Mouse (Mus musculus) macrophage (primary cell): ENCODE results near the gene Ahnak2. TPM values are rescaled to one million over a fixed set of nuclear protein-coding genes. Genes with fewer than 3 reads are reported as not detected.

Experiments
- H3K27ac ChIP-seq: fragments of 350-480 bp; formaldehyde crosslinking; 2 replicates; pipeline ENCODE4 v1.9.0; 2021
- H3K36me3 ChIP-seq: fragments of 350-480 bp; formaldehyde crosslinking; 2 replicates; pipeline ENCODE4 v1.9.0; 2021; ENCODE audit errors: inconsistent target
- H3K4me3 ChIP-seq: fragments of 350-480 bp; formaldehyde crosslinking; 2 replicates; pipeline ENCODE4 v1.9.0; 2021; ENCODE audit errors: inconsistent target
- H3K79me2 ChIP-seq: fragments of 350-480 bp; formaldehyde crosslinking; 2 replicates; pipeline ENCODE4 v1.9.0; 2021; ENCODE audit errors: inconsistent target
- WGBS: methylation state at CpG from one replicate; pipeline ENCODE4 v1.1.7; 2026; ENCODE audit warnings: inconsistent platforms; ENCODE audit not compliant: missing documents; 5-methylcytosine and 5-hydroxymethylcytosine counted together
- polyA plus RNA-seq: library from polyadenylated mRNA; stranded (reverse); fragments of 250-400 nt; gene quantifications from 3 replicates; pipeline ENCODE4 v1.2.4, GENCODE M21; 2018; ENCODE audit warnings: inconsistent platforms

The Ahnak2 gene
- polyA plus RNA-seq, 1 experiment from 2014 or later: 78.3 TPM

DNA sequence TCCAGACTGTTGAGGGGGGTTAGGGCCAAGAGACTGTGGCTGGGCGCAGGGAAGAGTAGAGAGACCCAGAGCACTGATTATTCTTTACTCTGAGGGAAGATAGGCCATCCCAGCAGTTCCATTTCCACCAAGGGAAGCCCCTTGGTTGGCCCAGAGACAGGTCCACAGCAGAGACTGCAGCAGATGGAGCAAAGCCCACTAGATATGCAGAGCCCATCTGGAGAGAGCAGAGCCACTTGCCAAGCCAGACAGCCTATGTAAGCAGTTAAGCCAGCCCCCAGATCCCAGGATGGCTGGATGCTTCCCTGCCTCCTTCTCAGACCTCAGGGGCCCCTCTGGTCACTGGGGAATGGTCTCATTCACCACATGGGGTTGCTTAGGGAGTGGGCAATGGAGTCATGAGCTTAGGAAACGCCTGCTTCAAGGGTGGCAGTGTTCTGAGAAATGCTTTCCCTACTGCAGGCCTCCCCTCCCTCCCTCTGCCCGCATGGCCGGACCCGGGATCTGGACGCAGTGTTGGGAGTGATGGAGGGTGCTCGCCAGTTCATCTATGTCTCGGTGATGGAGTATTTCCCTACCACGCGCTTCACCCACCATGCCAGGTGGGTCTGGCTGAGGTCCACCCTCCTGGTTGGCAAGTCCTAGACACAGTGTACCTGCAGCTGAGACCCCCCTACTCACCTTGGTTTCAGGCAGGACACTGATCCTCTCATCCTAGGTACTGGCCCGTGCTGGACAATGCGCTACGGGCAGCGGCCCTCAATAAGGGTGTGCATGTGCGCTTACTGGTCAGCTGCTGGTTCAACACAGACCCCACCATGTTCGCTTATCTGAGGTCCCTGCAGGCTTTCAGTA, 35.2 kb downstream of the Ahnak2 start:
- H3K27ac ChIP-seq: no peak overlapping the region
- peaks cover 30% of the 10 kb centered on the region for H3K79me2 ChIP-seq
- no peak overlapping the region for H3K4me3 ChIP-seq
- H3K36me3 ChIP-seq: peaks cover 63% of the 10 kb centered on the region
- WGBS: 95% methylated on average over 15 of the region's 16 CpGs

DNA sequence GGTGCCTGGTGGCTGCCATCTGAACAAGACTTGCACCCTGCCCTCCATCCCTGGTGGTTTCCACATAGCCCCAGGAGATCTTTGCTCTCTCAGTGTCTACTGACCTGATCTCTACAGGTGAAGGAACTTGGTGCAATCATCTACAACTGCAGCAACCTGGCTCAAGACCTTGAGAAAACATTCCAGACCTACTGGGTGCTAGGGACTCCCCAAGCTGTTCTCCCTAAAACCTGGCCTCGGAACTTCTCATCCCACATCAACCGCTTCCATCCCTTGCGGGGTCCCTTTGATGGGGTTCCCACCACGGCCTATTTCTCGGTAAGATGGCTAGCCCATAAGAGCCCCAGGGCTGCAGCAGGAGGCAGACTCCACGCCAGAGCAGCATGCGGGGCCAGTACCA, 35.9 kb downstream of the Ahnak2 start:
- WGBS: 90% methylated on average over 7 of the region's 7 CpGs
- Histone ChIP-seq H3K4me3 (no peak overlapping the region), H3K79me2 (peaks cover 36% of the 10 kb centered on the region), H3K36me3 (peaks cover 63% of the 10 kb centered on the region), H3K27ac (no peak overlapping the region)

DNA sequence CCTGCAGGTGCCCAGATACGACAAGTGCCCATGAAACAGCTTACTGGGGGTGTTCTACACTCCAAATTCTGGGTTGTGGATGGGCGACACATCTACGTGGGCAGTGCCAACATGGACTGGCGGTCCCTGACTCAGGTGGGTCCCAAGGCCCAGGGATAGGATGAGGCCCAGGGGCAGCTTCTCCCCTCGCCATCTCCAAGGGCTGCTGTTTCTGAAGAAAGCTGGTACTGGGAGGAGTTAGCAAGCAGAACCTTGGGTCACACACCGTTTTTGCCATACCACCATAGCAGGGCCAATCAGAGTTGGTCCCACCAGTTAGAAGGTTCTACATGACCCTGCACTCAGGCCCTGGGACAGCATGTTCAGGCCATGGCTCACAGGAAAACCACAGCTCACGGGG, 37.5 kb downstream of the Ahnak2 start:
- Histone ChIP-seq H3K79me2 (peaks cover 48% of the 10 kb centered on the region), H3K27ac (no peak overlapping the region), H3K4me3 (no peak overlapping the region), H3K36me3 (peaks cover 63% of the 10 kb centered on the region)
- 86% methylated on average over 7 of the region's 7 CpGs for WGBS

DNA sequence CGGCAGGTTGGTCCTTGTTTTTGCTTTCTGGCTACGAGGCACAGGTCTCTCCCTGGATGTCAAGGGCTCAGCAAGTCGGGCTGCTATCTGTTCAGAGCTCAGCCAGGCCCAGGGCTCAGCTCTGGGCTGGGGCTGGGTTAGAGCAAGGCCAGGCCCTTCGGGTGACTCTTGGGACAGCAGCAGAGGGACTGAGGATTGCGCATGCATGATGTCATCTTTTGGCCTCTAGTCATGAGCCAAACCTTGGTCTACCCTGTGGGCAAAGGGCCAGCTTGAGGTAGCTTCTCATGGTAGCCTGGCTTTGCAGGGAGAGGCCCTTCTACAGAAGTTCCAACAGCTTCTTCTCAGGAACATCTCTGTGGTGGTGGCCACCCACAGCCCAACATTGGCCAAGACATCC, 38.3 kb downstream of the Ahnak2 start:
- no peak overlapping the region for H3K4me3 ChIP-seq
- H3K27ac ChIP-seq: peak overlapping the region; percentile 99; the same call in 1 of the 2 replicates
- peaks cover 48% of the 10 kb centered on the region for H3K79me2 ChIP-seq
- H3K36me3 ChIP-seq: peaks cover 61% of the 10 kb centered on the region
- WGBS: 82% methylated on average over 5 of the region's 5 CpGs

DNA sequence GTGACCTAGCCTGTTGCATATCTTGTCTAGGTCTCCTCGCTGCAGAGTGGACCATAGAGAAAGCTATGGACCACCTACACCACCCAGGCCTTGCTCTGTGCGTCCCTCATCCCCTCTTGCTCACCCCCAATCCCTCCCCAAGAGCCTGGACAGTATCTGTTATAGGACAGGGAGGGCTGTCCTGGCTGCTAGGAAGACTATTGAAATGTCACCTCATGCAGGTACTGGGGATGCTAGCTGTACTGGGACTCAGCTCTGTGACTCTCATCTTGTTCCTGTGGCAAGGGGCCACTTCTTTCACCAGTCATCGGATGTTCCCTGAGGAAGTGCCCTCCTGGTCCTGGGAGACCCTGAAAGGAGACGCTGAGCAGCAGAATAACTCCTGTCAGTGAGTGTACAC, 39.3 kb downstream of the Ahnak2 start:
- peaks cover 48% of the 10 kb centered on the region for H3K79me2 ChIP-seq
- H3K36me3 ChIP-seq: peaks cover 51% of the 10 kb centered on the region
- H3K4me3 ChIP-seq: no peak overlapping the region; the same call in 1 of the 2 replicates
- H3K27ac ChIP-seq: peak overlapping the region; percentile 99
- 91% methylated on average over 4 of the region's 4 CpGs for WGBS

DNA sequence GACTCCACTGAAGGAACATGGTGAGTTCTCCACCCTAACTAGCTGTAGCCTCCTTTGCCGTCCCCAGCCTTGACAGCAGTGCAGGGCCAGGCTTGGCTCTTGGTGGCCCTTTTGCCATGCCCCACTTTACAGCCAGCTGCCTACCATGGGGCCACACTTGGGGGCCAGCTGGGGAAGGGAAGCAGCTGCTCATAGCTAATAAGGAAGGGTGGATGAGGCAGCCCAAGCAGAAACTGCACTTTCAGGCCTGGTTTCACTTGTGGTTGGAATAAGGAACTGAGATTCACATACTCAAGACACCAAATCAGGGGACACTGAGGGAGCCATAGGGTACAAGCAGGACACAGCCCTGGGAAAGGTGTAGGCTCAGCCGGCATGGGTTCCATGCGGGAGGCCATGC, 40.4 kb downstream of the Ahnak2 start:
- peaks cover 48% of the 10 kb centered on the region for H3K79me2 ChIP-seq
- H3K4me3 ChIP-seq: peak overlapping the region; percentile 74
- peaks cover 39% of the 10 kb centered on the region for H3K36me3 ChIP-seq
- peak overlapping the region; percentile 99 for H3K27ac ChIP-seq
- WGBS: 6% methylated on average over 3 of the region's 3 CpGs

DNA sequence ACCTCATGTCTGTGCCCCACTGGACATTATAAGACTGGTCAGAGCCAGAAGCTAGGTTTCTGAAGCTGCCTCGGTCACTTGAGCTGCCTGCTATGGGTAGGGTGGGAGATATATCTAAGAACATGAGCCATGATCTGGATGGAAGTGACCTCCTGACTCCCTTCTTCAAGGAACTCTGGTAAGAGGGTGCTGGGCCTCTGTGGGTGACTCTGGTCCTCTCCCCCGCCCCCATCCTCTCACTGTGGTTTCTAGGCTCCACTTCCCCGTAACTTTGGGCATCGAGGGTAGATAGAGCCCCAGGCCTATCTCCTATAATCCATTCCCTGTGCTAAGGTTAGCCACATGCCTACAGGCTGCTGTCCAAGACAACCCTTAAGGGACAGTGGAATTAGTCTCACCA, 41.0 kb downstream of the Ahnak2 start:
- peak overlapping the region; percentile 99 for H3K27ac ChIP-seq
- peak overlapping the region; percentile 74 for H3K4me3 ChIP-seq
- WGBS: 23% methylated on average over 4 of the region's 4 CpGs
- H3K79me2 ChIP-seq: peaks cover 48% of the 10 kb centered on the region
- peaks cover 33% of the 10 kb centered on the region for H3K36me3 ChIP-seq

DNA sequence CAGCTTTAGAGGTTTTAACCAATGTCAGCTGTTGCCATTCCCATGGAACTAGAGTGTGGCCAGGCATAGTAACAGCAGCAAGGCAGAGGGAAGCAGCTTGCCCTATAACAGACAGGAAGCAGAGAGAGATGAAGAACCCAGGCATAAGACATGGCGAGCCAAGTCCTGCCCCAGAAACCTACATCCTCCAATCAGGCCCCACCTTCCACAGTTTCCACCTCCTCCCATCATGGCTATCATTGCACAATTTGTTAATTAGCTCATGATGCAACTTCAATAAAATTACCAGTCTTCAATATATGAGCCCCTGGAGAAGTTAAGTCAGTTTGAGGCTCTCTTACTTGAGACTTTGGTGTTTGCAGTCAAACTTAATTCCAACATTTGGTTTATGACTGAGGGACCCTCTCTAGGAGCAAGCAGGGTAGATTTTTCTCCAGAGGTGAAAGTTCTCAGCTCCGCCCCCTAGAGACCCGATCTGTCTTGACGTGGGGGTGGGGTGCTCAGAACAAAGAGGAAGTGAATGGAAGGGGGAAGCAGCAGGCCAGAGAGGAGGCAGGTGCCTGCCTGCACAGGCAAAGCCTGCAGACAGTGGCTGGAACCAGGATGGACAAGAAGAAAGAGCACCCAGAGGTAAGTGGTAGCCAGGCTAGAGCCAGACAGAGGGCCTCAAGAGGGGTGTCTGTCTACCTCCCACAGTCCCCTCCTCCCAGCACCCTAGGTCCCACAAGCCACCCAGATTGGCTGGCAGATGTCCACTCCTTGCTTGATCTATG, 42.1 kb downstream of the Ahnak2 start, which contains the start of gene Pld4:
Gene Pld4, plus strand, starts transcription at position 502 of the 773 bp plus-strand sequence.
- peak within 1 kb of the TSS; percentile 74 for H3K4me3 ChIP-seq
- H3K79me2 ChIP-seq: peaks cover 46% of the 10 kb centered on the region
- peaks cover 24% of the 10 kb centered on the region for H3K36me3 ChIP-seq
- WGBS: 26% methylated on average over 4 of the region's 4 CpGs
- H3K27ac ChIP-seq: peak within 1 kb of the TSS; percentile 99

DNA sequence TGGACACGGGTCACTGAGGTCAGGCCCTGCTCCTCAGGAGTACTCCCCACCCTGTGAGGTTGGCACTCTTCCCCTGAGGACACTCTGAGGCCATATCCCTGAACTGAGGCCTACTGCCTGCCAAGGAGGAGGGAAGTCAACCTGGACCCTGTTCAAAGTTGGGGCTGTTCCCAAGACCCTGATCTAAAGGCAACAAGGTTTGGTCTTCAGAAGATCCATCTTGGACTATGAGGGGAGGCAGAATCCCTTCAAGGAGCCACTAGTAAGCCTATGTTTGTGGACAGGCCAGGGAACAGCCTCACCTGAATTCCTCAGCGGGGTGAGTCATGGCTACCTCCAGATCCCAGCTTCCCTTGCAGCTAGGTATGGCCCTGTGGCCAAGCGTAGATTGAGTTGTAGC, 43.0 kb downstream of the Ahnak2 start:
- peak overlapping the region; percentile 99; the same call in 1 of the 2 replicates for H3K27ac ChIP-seq
- 100% methylated on average over 3 of the region's 3 CpGs for WGBS

DNA sequence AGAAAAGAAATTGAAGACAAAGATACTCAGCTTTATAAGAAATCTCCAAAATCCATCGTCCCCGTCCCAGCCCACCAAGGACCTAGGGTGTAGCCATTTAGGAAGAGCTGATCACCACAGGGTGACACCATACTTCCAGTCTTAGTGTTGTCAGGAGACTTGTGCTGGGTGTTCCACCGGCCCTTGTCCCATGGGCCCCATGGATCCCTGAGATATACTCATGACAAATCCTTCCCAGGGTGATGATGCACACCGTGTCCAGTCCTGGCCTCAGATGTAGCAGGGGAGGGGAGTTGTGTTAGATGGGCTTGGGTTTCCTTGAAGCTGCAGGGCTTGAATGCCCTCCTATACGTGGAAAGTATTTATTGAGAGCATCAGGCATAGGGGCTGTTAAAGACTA, 44.6 kb downstream of the Ahnak2 start:
- Histone ChIP-seq H3K4me3 (no peak overlapping the region), H3K36me3 (no peaks in the 10 kb centered on the region), H3K27ac (no peak overlapping the region), H3K79me2 (peaks cover 24% of the 10 kb centered on the region)
- 96% methylated on average over 5 of the region's 5 CpGs for WGBS

More for the DNA sequence above, 43.0 kb downstream of the Ahnak2 start:
- peaks cover 40% of the 10 kb centered on the region for H3K79me2 ChIP-seq
- H3K36me3 ChIP-seq: peaks cover 15% of the 10 kb centered on the region
- H3K4me3 ChIP-seq: no peak overlapping the region

DNA sequence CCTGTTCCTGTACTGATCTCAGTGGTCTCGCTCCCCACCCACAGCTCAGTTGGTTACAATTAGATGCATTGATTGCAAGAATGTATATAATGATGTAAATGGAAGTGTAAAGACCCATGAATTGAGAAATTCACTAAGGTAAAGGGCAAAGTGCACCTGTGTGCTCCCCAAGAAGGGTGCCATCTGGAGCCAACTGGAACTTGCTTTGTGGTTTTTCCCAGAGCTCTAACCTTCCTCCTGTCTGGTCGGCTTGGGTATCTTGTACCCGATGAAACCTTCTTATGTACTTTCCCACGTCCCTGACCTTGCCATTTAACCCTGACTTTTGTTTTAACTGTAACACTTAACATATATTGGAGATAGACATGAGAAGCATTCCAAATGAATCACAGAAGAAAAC, 46.6 kb downstream of the Ahnak2 start:
- Histone ChIP-seq H3K4me3 (no peak overlapping the region), H3K36me3 (no peaks in the 10 kb centered on the region), H3K27ac (no peak overlapping the region), H3K79me2 (peaks cover 4% of the 10 kb centered on the region)
- WGBS: 76% methylated on average over 4 of the region's 4 CpGs

DNA sequence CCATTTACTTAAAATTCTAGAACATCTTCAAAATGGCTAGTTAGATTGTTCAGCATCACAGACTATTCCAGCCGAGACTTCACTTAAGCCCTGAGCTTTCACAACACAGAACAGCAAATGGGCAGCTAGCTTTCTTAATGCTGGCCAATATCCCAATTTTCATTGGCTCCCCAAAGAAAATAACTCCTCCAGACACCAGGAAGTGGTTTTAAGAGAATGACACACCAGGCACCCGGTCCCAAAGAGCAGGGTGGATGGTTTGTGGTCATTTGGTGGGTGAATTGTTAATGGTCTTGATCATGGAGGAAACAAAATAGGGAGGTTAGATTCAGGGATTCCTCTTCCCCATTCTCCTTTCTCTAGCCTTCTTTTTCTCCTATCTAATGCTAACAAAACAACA, 50.1 kb downstream of the Ahnak2 start:
- no peaks in the 10 kb centered on the region for H3K79me2 ChIP-seq
- WGBS: 0% methylated on average over 2 of the region's 2 CpGs
- no peaks in the 10 kb centered on the region for H3K36me3 ChIP-seq
- no peak overlapping the region for H3K4me3 ChIP-seq
- no peak overlapping the region for H3K27ac ChIP-seq

DNA sequence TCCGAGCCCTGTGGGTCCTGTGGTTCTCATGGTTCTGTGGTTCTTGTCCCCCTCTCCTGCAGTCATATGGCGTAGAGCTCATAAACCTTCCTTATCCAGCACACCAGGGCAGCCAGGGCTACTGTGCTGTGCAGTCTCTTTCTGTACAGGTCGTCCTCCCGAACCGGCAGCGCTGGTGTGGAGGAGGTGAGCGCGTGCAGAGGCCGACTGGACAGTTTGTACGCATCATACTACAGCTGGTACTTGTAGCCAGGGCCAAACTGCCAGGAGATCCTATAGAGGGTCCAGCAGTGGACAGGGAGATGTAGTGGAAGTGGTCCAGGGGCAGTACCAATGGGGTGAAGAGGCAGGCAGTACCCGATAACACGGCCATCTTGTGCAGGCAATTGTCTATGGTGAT, 51.5 kb downstream of the Ahnak2 start:
- Histone ChIP-seq H3K27ac (no peak overlapping the region), H3K4me3 (no peak overlapping the region), H3K79me2 (no peaks in the 10 kb centered on the region), H3K36me3 (no peaks in the 10 kb centered on the region)
- 91% methylated on average over 12 of the region's 12 CpGs for WGBS

DNA sequence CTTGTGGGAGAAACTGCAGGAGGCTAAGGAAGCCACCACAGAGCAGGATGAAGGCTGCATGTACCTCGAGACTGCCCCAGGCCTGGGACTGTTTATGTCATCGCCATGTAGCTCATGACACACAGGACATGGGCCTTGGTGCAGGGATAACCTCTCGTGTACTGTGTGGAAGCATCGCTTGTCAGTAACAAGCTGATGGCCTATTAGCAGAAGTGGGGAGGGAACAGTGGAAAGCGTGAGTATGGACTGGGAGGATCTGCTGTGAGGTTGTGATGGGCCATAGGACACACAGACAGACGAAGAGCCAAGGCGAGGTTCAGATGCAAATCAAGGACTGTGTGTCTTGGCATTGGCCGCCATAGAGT, 54.9 kb downstream of the Ahnak2 start:
- Histone ChIP-seq H3K4me3 (no peak overlapping the region), H3K79me2 (no peaks in the 10 kb centered on the region), H3K27ac (no peak overlapping the region), H3K36me3 (no peaks in the 10 kb centered on the region)
- WGBS: 85% methylated on average over 8 of the region's 8 CpGs
